Mouse (Mus musculus): ENCODE results near the gene Ifitm1. TPM values are rescaled to one million over a fixed set of nuclear protein-coding genes. Genes with fewer than 3 reads are reported as not detected.

The Ifitm1 gene
- polyA plus RNA-seq, 1 experiment from 2014 or later, result 5.6 TPM

Other genes with a start within 250 kb of the Ifitm1 start
- gene Cyp2e1, start 203.5 kb upstream of the Ifitm1 start, polyA plus RNA-seq (2014; fragmentation: Nextera tagmentation; extraction: Ambion mirVana), result not detected in 2 replicates
- gene Syce1, start 179.4 kb upstream of the Ifitm1 start, polyA plus RNA-seq (2014; fragmentation: Nextera tagmentation; extraction: Ambion mirVana), result not detected in 2 replicates
- gene Zfp941, start 145.0 kb upstream of the Ifitm1 start, polyA plus RNA-seq (2014; fragmentation: Nextera tagmentation; extraction: Ambion mirVana), result 4.6 and 5.2 TPM in 2 replicates
- gene Urah, start 132.2 kb upstream of the Ifitm1 start, polyA plus RNA-seq (2014; fragmentation: Nextera tagmentation; extraction: Ambion mirVana), result 0.48 TPM in 1 of 2 replicates, not detected in the other
- not detected in 2 replicates for gene Scgb1c1, start 121.7 kb upstream of the Ifitm1 start, polyA plus RNA-seq (2014; fragmentation: Nextera tagmentation; extraction: Ambion mirVana)
- gene Odf3, start 119.4 kb upstream of the Ifitm1 start, polyA plus RNA-seq (2014; fragmentation: Nextera tagmentation; extraction: Ambion mirVana), result not detected in 2 replicates
- gene Gm45785, start 110.9 kb upstream of the Ifitm1 start, polyA plus RNA-seq (2014; fragmentation: Nextera tagmentation; extraction: Ambion mirVana), result not detected in 2 replicates
- 57.2 and 63.0 TPM in 2 replicates for gene Ric8a, start 110.3 kb upstream of the Ifitm1 start, polyA plus RNA-seq (2014; fragmentation: Nextera tagmentation; extraction: Ambion mirVana)
- gene Bet1l, start 109.6 kb upstream of the Ifitm1 start, polyA plus RNA-seq (2014; fragmentation: Nextera tagmentation; extraction: Ambion mirVana), result 27.2 and 29.1 TPM in 2 replicates
- gene Psmd13, start 85.3 kb upstream of the Ifitm1 start, polyA plus RNA-seq (2014; fragmentation: Nextera tagmentation; extraction: Ambion mirVana), result 242 and 244 TPM in 2 replicates
- gene Sirt3, start 84.9 kb upstream of the Ifitm1 start, polyA plus RNA-seq (2014; fragmentation: Nextera tagmentation; extraction: Ambion mirVana), result 24.3 and 25.2 TPM in 2 replicates
- not detected in 2 replicates for gene Cox8b, start 66.8 kb upstream of the Ifitm1 start, polyA plus RNA-seq (2014; fragmentation: Nextera tagmentation; extraction: Ambion mirVana)
- 0.11 and 0.37 TPM in 2 replicates for gene Nlrp6, start 46.3 kb upstream of the Ifitm1 start, polyA plus RNA-seq (2014; fragmentation: Nextera tagmentation; extraction: Ambion mirVana)
- 15.8 and 16.1 TPM in 2 replicates for gene Pgghg, start 25.8 kb upstream of the Ifitm1 start, polyA plus RNA-seq (2014; fragmentation: Nextera tagmentation; extraction: Ambion mirVana)
- 0.49 TPM in 1 of 2 replicates, not detected in the other for gene Ifitm5, start 16.9 kb upstream of the Ifitm1 start, polyA plus RNA-seq (2014; fragmentation: Nextera tagmentation; extraction: Ambion mirVana)
- gene Gm45717, start 11.3 kb upstream of the Ifitm1 start, polyA plus RNA-seq (2014; fragmentation: Nextera tagmentation; extraction: Ambion mirVana), result not detected in 2 replicates
- 225 and 231 TPM in 2 replicates for gene Ifitm2, start 11.2 kb upstream of the Ifitm1 start, polyA plus RNA-seq (2014; fragmentation: Nextera tagmentation; extraction: Ambion mirVana)
- gene Ifitm3, start 43.5 kb downstream of the Ifitm1 start, polyA plus RNA-seq (2014; fragmentation: Nextera tagmentation; extraction: Ambion mirVana), result 9.4 and 9.7 TPM in 2 replicates
- gene Ifitm6, start 50.7 kb downstream of the Ifitm1 start, polyA plus RNA-seq (2014; fragmentation: Nextera tagmentation; extraction: Ambion mirVana), result not detected in 2 replicates
- not detected in 2 replicates for gene Gm17387, start 61.9 kb downstream of the Ifitm1 start, polyA plus RNA-seq (2014; fragmentation: Nextera tagmentation; extraction: Ambion mirVana)
- 22.3 and 23.5 TPM in 2 replicates for gene B4galnt4, start 93.9 kb downstream of the Ifitm1 start, polyA plus RNA-seq (2014; fragmentation: Nextera tagmentation; extraction: Ambion mirVana)
- gene Pkp3, start 111.0 kb downstream of the Ifitm1 start, polyA plus RNA-seq (2014; fragmentation: Nextera tagmentation; extraction: Ambion mirVana), result 1.1 and 1.9 TPM in 2 replicates
- 1.2 and 1.8 TPM in 2 replicates for gene Sigirr, start 133.4 kb downstream of the Ifitm1 start, polyA plus RNA-seq (2014; fragmentation: Nextera tagmentation; extraction: Ambion mirVana)
- 0.21 and 0.39 TPM in 2 replicates for gene Ano9, start 150.6 kb downstream of the Ifitm1 start, polyA plus RNA-seq (2014; fragmentation: Nextera tagmentation; extraction: Ambion mirVana)
- gene Ptdss2, start 155.2 kb downstream of the Ifitm1 start, polyA plus RNA-seq (2014; fragmentation: Nextera tagmentation; extraction: Ambion mirVana), result 70.9 and 75.3 TPM in 2 replicates
- gene Rnh1, start 205.6 kb downstream of the Ifitm1 start, polyA plus RNA-seq (2014; fragmentation: Nextera tagmentation; extraction: Ambion mirVana), result 56.7 and 65.2 TPM in 2 replicates
- 87.5 and 116 TPM in 2 replicates for gene Hras, start 226.8 kb downstream of the Ifitm1 start, polyA plus RNA-seq (2014; fragmentation: Nextera tagmentation; extraction: Ambion mirVana)
- 14.0 and 16.1 TPM in 2 replicates for gene Lrrc56, start 226.9 kb downstream of the Ifitm1 start, polyA plus RNA-seq (2014; fragmentation: Nextera tagmentation; extraction: Ambion mirVana)
- gene Lmntd2, start 246.9 kb downstream of the Ifitm1 start, polyA plus RNA-seq (2014; fragmentation: Nextera tagmentation; extraction: Ambion mirVana), result 3.3 TPM in 2 replicates
- 47.4 and 49.3 TPM in 2 replicates for gene Rassf7, start 248.6 kb downstream of the Ifitm1 start, polyA plus RNA-seq (2014; fragmentation: Nextera tagmentation; extraction: Ambion mirVana)